Mouse (Mus musculus) spleen, adult 2 months (tissue): ENCODE measurements around the gene Lxn.

ENCODE experiments used
- CTCF ChIP-seq: fragments of 200-500 bp; IDR thresholded peaks from 2 replicates; pipeline ENCODE4 v1.5.1; 2011; ENCODE audit warnings: mild to moderate bottlenecking, inconsistent platforms; ENCODE audit not compliant: insufficient read depth, insufficient read length, insufficient replicate concordance; ENCODE audit errors: extremely low read depth
- POLR2A ChIP-seq: fragments of 200-500 bp; IDR thresholded peaks from 2 replicates; pipeline ENCODE4 v1.6.1; 2011; ENCODE audit warnings: low read depth, low read length, inconsistent platforms

- TF ChIP-seq CTCF (no peak), POLR2A (no peak)
These were observed at the start of gene Lxn for GRCm38 (mm10) chr3:67463450-67464372.
